ENCODE assay signal across 9 mouse cellular contexts in genomic region chr4:108798083-108798830, GRCm38 (mm10). TPM values are rescaled to one million over a fixed set of nuclear protein-coding genes. Genes with fewer than 3 reads are reported as not detected.
DNase-seq lines count a peak whose midpoint lies in the region; ATAC-seq lines count a peak whose summit lies in the region.
"Had no signal": no experiment of that assay in that cellular context is flagged by ENCODE, and none has a peak within 500 bp of the region (broad histone marks: within the 10 kb centered on the region; RNA-seq: fewer than 3 reads in every experiment).

No protein-coding gene starts in this region.

- H3K4me3 ChIP-seq in kidney, embryonic 16.5 days (ENCODE audit: low read length): no peak overlapping the region
- H3K4me3 ChIP-seq: midbrain, embryonic 12.5 days had no signal

- H3K4me1 ChIP-seq in kidney, embryonic 16.5 days (ENCODE audit: insufficient read depth, low read length): no peaks in the 10 kb centered on the region; the same call in 1 of the 2 replicates
- H3K4me1 ChIP-seq: midbrain, embryonic 12.5 days had no signal

- DNase-seq in kidney, adult 11 months: peak; percentile 44
- DNase-seq in adrenal gland, adult (ENCODE audit: inconsistent age in 2 of 2, low spot score in 1 of 2): peak; percentile 64 to 90
- DNase-seq in embryo, embryonic 10.5 days (ENCODE audit: low spot score): peak; percentile 79
- DNase-seq in heart, postnatal 25 days (ENCODE audit: low spot score): peak; percentile 17
- DNase-seq in layer of hippocampus, postnatal 10 days (ENCODE audit: low spot score in 2 of 2): peak; percentile 81
- DNase-seq in spleen, postnatal 4 days (ENCODE audit: low spot score in 2 of 2): peak; percentile 47 to 73

- no peaks in the 10 kb centered on the region for H3K9me3 ChIP-seq in kidney, embryonic 16.5 days (ENCODE audit: low read length)
- H3K9me3 ChIP-seq: midbrain, embryonic 12.5 days had no signal

- no peaks in the 10 kb centered on the region for H3K27me3 ChIP-seq in kidney, embryonic 16.5 days (ENCODE audit: insufficient read depth, low read length)
- H3K27me3 ChIP-seq: midbrain, embryonic 12.5 days had no signal

- 58% methylated on average over 2 of the region's 2 CpGs for whole genome bisulfite sequencing in kidney, embryonic 16.5 days

- intact Hi-C loops in heart, postnatal 25 days (cut with DNase I): loop anchor here (5.0 kb wide), 1 partner anchor 101 kb away; no protein-coding TSS in a partner anchor

- no peak overlapping the region for H3K9ac ChIP-seq in kidney, embryonic 16.5 days (replicated peaks; ENCODE audit: low read length)
- H3K9ac ChIP-seq: midbrain, embryonic 12.5 days had no signal

- no peak overlapping the region for H3K4me2 ChIP-seq in kidney, embryonic 16.5 days (replicated peaks; ENCODE audit: low read depth, low read length)
- H3K4me2 ChIP-seq: midbrain, embryonic 12.5 days had no signal

- no peak for ATAC-seq in kidney, embryonic 16.5 days (ENCODE audit: low FRiP score, low TSS enrichment)
- ATAC-seq in megakaryocyte progenitor cell, adult 5-6 weeks (replicated peaks; ENCODE audit: poor library complexity): peak; percentile 94

- no peaks in the 10 kb centered on the region for H3K36me3 ChIP-seq in kidney, embryonic 16.5 days (ENCODE audit: insufficient read depth, low read length)
- H3K36me3 ChIP-seq: midbrain, embryonic 12.5 days had no signal

- no peak overlapping the region for H3K27ac ChIP-seq in kidney, embryonic 16.5 days (ENCODE audit: low read length)
- H3K27ac ChIP-seq: midbrain, embryonic 12.5 days had no signal

RNA-seq across cellular contexts. Expression of gene Zfyve9, which starts 17.7 kb away (rescaled TPM):
- polyA plus RNA-seq in kidney, embryonic 16.5 days (2015; fragmentation: Nextera tagmentation; extraction: Ambion mirVana): 2.8 and 3.4 TPM in 2 replicates
- 10 to 100 TPM; 27.1 to 28.0 TPM for total RNA-seq in heart, postnatal 25 days (2021)
- 10 to 100 TPM; 45.4 to 45.6 TPM for total RNA-seq in layer of hippocampus, postnatal 10 days (2021)
- 0.15 and 0.90 TPM in 2 replicates for total RNA-seq in megakaryocyte progenitor cell, adult 5-6 weeks (2015)
- 0.33 and 0.41 TPM in 2 replicates for total RNA-seq in megakaryocyte progenitor cell, adult 5-6 weeks (2017)

RNA-seq across cellular contexts. Expression of gene Btf3l4, which starts 35.2 kb away (rescaled TPM):
- polyA plus RNA-seq in kidney, embryonic 16.5 days (2015; fragmentation: Nextera tagmentation; extraction: Ambion mirVana): 139 and 146 TPM in 2 replicates
- 10 to 100 TPM; 76.4 to 78.0 TPM for total RNA-seq in heart, postnatal 25 days (2021)
- 100 to 1,000 TPM in 1 of 2 experiments, 10 to 100 TPM in 1; 94.1 to 117 TPM for total RNA-seq in layer of hippocampus, postnatal 10 days (2021)
- 92.8 and 111 TPM in 2 replicates for total RNA-seq in megakaryocyte progenitor cell, adult 5-6 weeks (2015)
- total RNA-seq in megakaryocyte progenitor cell, adult 5-6 weeks (2017): 68.1 and 77.3 TPM in 2 replicates

RNA-seq across cellular contexts. Expression of gene Txndc12, which starts 36.1 kb away (rescaled TPM):
- polyA plus RNA-seq in kidney, embryonic 16.5 days (2015; fragmentation: Nextera tagmentation; extraction: Ambion mirVana): 104 and 108 TPM in 2 replicates
- 10 to 100 TPM; 31.2 to 35.1 TPM for total RNA-seq in heart, postnatal 25 days (2021)
- 10 to 100 TPM; 45.2 to 45.9 TPM for total RNA-seq in layer of hippocampus, postnatal 10 days (2021)
- total RNA-seq in megakaryocyte progenitor cell, adult 5-6 weeks (2015): 74.7 and 75.3 TPM in 2 replicates
- 87.4 and 88.7 TPM in 2 replicates for total RNA-seq in megakaryocyte progenitor cell, adult 5-6 weeks (2017)

RNA-seq across cellular contexts. Expression of gene Kti12, which starts 49.3 kb away (rescaled TPM):
- polyA plus RNA-seq in kidney, embryonic 16.5 days (2015; fragmentation: Nextera tagmentation; extraction: Ambion mirVana): 65.4 and 67.5 TPM in 2 replicates
- total RNA-seq in heart, postnatal 25 days (2021): 10 to 100 TPM; 20.9 to 23.0 TPM
- total RNA-seq in layer of hippocampus, postnatal 10 days (2021): 10 to 100 TPM; 17.8 to 20.6 TPM
- 43.7 and 55.5 TPM in 2 replicates for total RNA-seq in megakaryocyte progenitor cell, adult 5-6 weeks (2015)
- 28.8 and 29.2 TPM in 2 replicates for total RNA-seq in megakaryocyte progenitor cell, adult 5-6 weeks (2017)

RNA-seq across cellular contexts. Expression of gene A730015C16Rik, which starts 50.2 kb away (rescaled TPM):
- 1.1 and 1.4 TPM in 2 replicates for polyA plus RNA-seq in kidney, embryonic 16.5 days (2015; fragmentation: Nextera tagmentation; extraction: Ambion mirVana)
- total RNA-seq in heart, postnatal 25 days (2021): not detected
- under 1 TPM in 1 of 2 experiments, not detected in 1; 0.36 TPM for total RNA-seq in layer of hippocampus, postnatal 10 days (2021)
- total RNA-seq in megakaryocyte progenitor cell, adult 5-6 weeks (2015): 0.22 and 0.46 TPM in 2 replicates
- 0.37 and 0.71 TPM in 2 replicates for total RNA-seq in megakaryocyte progenitor cell, adult 5-6 weeks (2017)

Comparison
In these comparisons a context has a peak if more than half of its experiments do, and no peak if none do; other contexts are left out.
1. DNase-seq: peak in every context shown above with its lines; median percentile 81 in layer of hippocampus, postnatal 10 days; 79 in embryo, embryonic 10.5 days; 77 in adrenal gland, adult; 60 in spleen, postnatal 4 days; 44 in kidney, adult 11 months; 17 in heart, postnatal 25 days.
2. RNA of gene Zfyve9, which starts 17.7 kb away (total RNA-seq): 45.4 to 45.6 TPM in layer of hippocampus, postnatal 10 days and 27.1 to 28.0 TPM in heart, postnatal 25 days; 0.15 to 0.90 TPM in megakaryocyte progenitor cell, adult 5-6 weeks; every median in the first group is over 10 times any median in the second.